Mouse (Mus musculus): ENCODE measurements at regions not wholly inside any gene's neighbourhood (a gene's known extent, or its start where the extent isn't known, plus 50 kb on each side); places are given as distances from the start of the nearest gene placed in this dataset.

- 73% methylated on average over 1 of the region's 1 CpGs for WGBS
- no peaks in the 10 kb centered on the region for H3K4me1 ChIP-seq (ENCODE audit: control insufficient read depth, insufficient read depth, low read length)
- H3K4me3 ChIP-seq (replicated peaks; ENCODE audit: extremely low read depth, low read depth, low read length): no peak overlapping the region
- TF ChIP-seq CTCF (IDR thresholded peaks at IDR 0.05; ENCODE audit: insufficient read depth, low read length) (no peak), POLR2A (IDR thresholded peaks at IDR 0.05; ENCODE audit: borderline replicate concordance, extremely low read depth, low read depth, low read length) (no peak)
- DNase-seq: no peak
Observed at GRCm38 (mm10) chr1:82038698-82039097, 194.2 kb upstream of the Gm9747 start.

- 54% methylated on average over 3 of the region's 3 CpGs for WGBS
- Histone ChIP-seq H3K4me1 (ENCODE audit: control insufficient read depth, insufficient read depth, low read length) (no peaks in the 10 kb centered on the region), H3K4me3 (replicated peaks; ENCODE audit: extremely low read depth, low read depth, low read length) (no peak overlapping the region)
- DNase-seq: no peak
- TF ChIP-seq POLR2A (IDR thresholded peaks at IDR 0.05; ENCODE audit: borderline replicate concordance, extremely low read depth, low read depth, low read length): no peak
- no peak for TF ChIP-seq CTCF (IDR thresholded peaks at IDR 0.05; ENCODE audit: insufficient read depth, low read length)
Observed at GRCm38 (mm10) chr1:82041286-82042050, 191.4 kb upstream of the Gm9747 start.

- no peak for DNase-seq
- no peaks in the 10 kb centered on the region for H3K4me1 ChIP-seq (ENCODE audit: control insufficient read depth, insufficient read depth, low read length)
- no peak for TF ChIP-seq CTCF (IDR thresholded peaks at IDR 0.05; ENCODE audit: insufficient read depth, low read length)
- no peak for TF ChIP-seq POLR2A (IDR thresholded peaks at IDR 0.05; ENCODE audit: borderline replicate concordance, extremely low read depth, low read depth, low read length)
- no peak overlapping the region for H3K4me3 ChIP-seq (replicated peaks; ENCODE audit: extremely low read depth, low read depth, low read length)
- 31% methylated on average over 2 of the region's 2 CpGs for WGBS
Observed at GRCm38 (mm10) chr1:82042051-82042432, 190.9 kb upstream of the Gm9747 start.

GRCm38 (mm10) chr1:82042527-82042926 is 190.4 kb upstream of the Gm9747 start:
- Histone ChIP-seq H3K4me1 (ENCODE audit: control insufficient read depth, insufficient read depth, low read length) (no peaks in the 10 kb centered on the region), H3K4me3 (replicated peaks; ENCODE audit: extremely low read depth, low read depth, low read length) (no peak overlapping the region)
- DNase-seq: no peak
- 58% methylated on average over 3 of the region's 3 CpGs for WGBS
- no peak for TF ChIP-seq POLR2A (IDR thresholded peaks at IDR 0.05; ENCODE audit: borderline replicate concordance, extremely low read depth, low read depth, low read length)
- TF ChIP-seq CTCF (IDR thresholded peaks at IDR 0.05; ENCODE audit: insufficient read depth, low read length): no peak

GRCm38 (mm10) chr1:82066291-82066690 is 166.6 kb upstream of the Gm9747 start:
- no peak for TF ChIP-seq POLR2A (IDR thresholded peaks at IDR 0.05; ENCODE audit: borderline replicate concordance, extremely low read depth, low read depth, low read length)
- no peak for TF ChIP-seq CTCF (IDR thresholded peaks at IDR 0.05; ENCODE audit: insufficient read depth, low read length)
- 79% methylated on average over 6 of the region's 6 CpGs for WGBS

GRCm38 (mm10) chr1:82068571-82068970 is 164.3 kb upstream of the Gm9747 start:
- Histone ChIP-seq H3K4me1 (ENCODE audit: control insufficient read depth, insufficient read depth, low read length) (no peaks in the 10 kb centered on the region), H3K4me3 (replicated peaks; ENCODE audit: extremely low read depth, low read depth, low read length) (no peak overlapping the region)
- 86% methylated on average over 4 of the region's 4 CpGs for WGBS
- no peak for DNase-seq
- TF ChIP-seq POLR2A (IDR thresholded peaks at IDR 0.05; ENCODE audit: borderline replicate concordance, extremely low read depth, low read depth, low read length) (no peak), CTCF (IDR thresholded peaks at IDR 0.05; ENCODE audit: insufficient read depth, low read length) (no peak)

More at GRCm38 (mm10) chr1:82066291-82066690, 166.6 kb upstream of the Gm9747 start:
- no peak overlapping the region for H3K4me3 ChIP-seq (replicated peaks; ENCODE audit: extremely low read depth, low read depth, low read length)
- no peak for DNase-seq
- no peaks in the 10 kb centered on the region for H3K4me1 ChIP-seq (ENCODE audit: control insufficient read depth, insufficient read depth, low read length)

- 67% methylated on average over 9 of the region's 9 CpGs for WGBS
- Histone ChIP-seq H3K4me1 (ENCODE audit: control insufficient read depth, insufficient read depth, low read length) (no peaks in the 10 kb centered on the region), H3K4me3 (replicated peaks; ENCODE audit: extremely low read depth, low read depth, low read length) (no peak overlapping the region)
- no peak for DNase-seq
- TF ChIP-seq POLR2A (IDR thresholded peaks at IDR 0.05; ENCODE audit: borderline replicate concordance, extremely low read depth, low read depth, low read length) (no peak), CTCF (IDR thresholded peaks at IDR 0.05; ENCODE audit: insufficient read depth, low read length) (no peak)
Observed at GRCm38 (mm10) chr1:82070181-82071109, 162.5 kb upstream of the Gm9747 start.

GRCm38 (mm10) chr1:82089136-82089839 is 143.6 kb upstream of the Gm9747 start:
- TF ChIP-seq CTCF (IDR thresholded peaks at IDR 0.05; ENCODE audit: insufficient read depth, low read length): no peak
- TF ChIP-seq POLR2A (IDR thresholded peaks at IDR 0.05; ENCODE audit: borderline replicate concordance, extremely low read depth, low read depth, low read length): no peak
- 73% methylated on average over 6 of the region's 6 CpGs for WGBS
- H3K4me1 ChIP-seq (ENCODE audit: control insufficient read depth, insufficient read depth, low read length): no peaks in the 10 kb centered on the region
- no peak for DNase-seq
- H3K4me3 ChIP-seq (replicated peaks; ENCODE audit: extremely low read depth, low read depth, low read length): no peak overlapping the region

- 84% methylated on average over 2 of the region's 2 CpGs for WGBS
- H3K4me3 ChIP-seq (replicated peaks; ENCODE audit: extremely low read depth, low read depth, low read length): no peak overlapping the region
- no peak for TF ChIP-seq POLR2A (IDR thresholded peaks at IDR 0.05; ENCODE audit: borderline replicate concordance, extremely low read depth, low read depth, low read length)
- no peak for TF ChIP-seq CTCF (IDR thresholded peaks at IDR 0.05; ENCODE audit: insufficient read depth, low read length)
- DNase-seq: no peak
- no peaks in the 10 kb centered on the region for H3K4me1 ChIP-seq (ENCODE audit: control insufficient read depth, insufficient read depth, low read length)
Observed at GRCm38 (mm10) chr1:82095101-82095500, 137.8 kb upstream of the Gm9747 start.
